Mouse (Mus musculus): ENCODE results near the gene Gzmm.

The Gzmm gene

GRCm38 (mm10) chr10:79707759-79708158 lies 18.9 kb downstream of the Gzmm start:
- no peaks in the 10 kb centered on the region for H3K9me3 ChIP-seq (ENCODE audit: low read length)
- peaks cover 81% of the 10 kb centered on the region for H3K4me1 ChIP-seq (replicated peaks; ENCODE audit: low read depth, low read length)
- peak overlapping the region; percentile 96 for H3K4me3 ChIP-seq (replicated peaks; ENCODE audit: low read length)
- TF ChIP-seq NANOG (IDR thresholded peaks at IDR 0.05; ENCODE audit: borderline replicate concordance, low read length), result no peak
- no peak for TF ChIP-seq CTCF (conservative IDR thresholded peaks at IDR 0.05; ENCODE audit: low read length)
- TF ChIP-seq POU5F1 (IDR thresholded peaks at IDR 0.05; ENCODE audit: borderline replicate concordance, low read length), result no peak
- H3K36me3 ChIP-seq (ENCODE audit: insufficient read depth, low read length), result peaks cover 74% of the 10 kb centered on the region
- H3K27me3 ChIP-seq (ENCODE audit: insufficient read depth, low read length), result no peaks in the 10 kb centered on the region

GRCm38 (mm10) chr10:79708668-79709067 lies 19.8 kb downstream of the Gzmm start:
- Histone ChIP-seq H3K27me3 (ENCODE audit: insufficient read depth, low read length) (no peaks in the 10 kb centered on the region), H3K4me1 (replicated peaks; ENCODE audit: low read depth, low read length) (peaks cover 85% of the 10 kb centered on the region), H3K9me3 (ENCODE audit: low read length) (no peaks in the 10 kb centered on the region), H3K36me3 (ENCODE audit: insufficient read depth, low read length) (peaks cover 76% of the 10 kb centered on the region), H3K4me3 (replicated peaks; ENCODE audit: low read length) (peak overlapping the region; percentile 63)
- TF ChIP-seq NANOG (IDR thresholded peaks at IDR 0.05; ENCODE audit: borderline replicate concordance, low read length) (no peak), CTCF (conservative IDR thresholded peaks at IDR 0.05; ENCODE audit: low read length) (no peak), POU5F1 (IDR thresholded peaks at IDR 0.05; ENCODE audit: borderline replicate concordance, low read length) (no peak)

DNA sequence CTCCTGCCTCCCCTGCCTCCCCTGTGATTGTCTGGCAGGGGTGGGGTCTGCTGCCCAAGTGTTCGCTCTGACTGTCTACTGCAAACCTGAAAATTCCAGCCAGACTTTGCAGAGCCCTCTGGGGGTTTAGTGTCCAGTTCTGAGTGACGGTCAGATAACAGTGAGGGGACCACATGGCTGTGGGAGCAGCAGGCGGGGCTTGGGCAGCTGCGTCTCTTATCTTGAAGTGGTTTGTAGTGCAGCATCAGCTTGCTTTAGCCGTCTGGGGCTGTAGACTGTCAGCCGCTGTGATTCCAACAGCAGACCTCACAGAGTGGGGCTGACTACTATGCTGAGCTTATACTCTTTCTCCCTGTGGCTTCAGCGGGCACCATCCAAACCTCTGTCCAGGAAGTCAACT lies 20.5 kb downstream of the Gzmm start:
- TF ChIP-seq NANOG (IDR thresholded peaks at IDR 0.05; ENCODE audit: borderline replicate concordance, low read length), result no peak
- no peak for TF ChIP-seq CTCF (conservative IDR thresholded peaks at IDR 0.05; ENCODE audit: low read length)
- no peak for TF ChIP-seq POU5F1 (IDR thresholded peaks at IDR 0.05; ENCODE audit: borderline replicate concordance, low read length)
- Histone ChIP-seq H3K4me1 (replicated peaks; ENCODE audit: low read depth, low read length) (peaks cover 83% of the 10 kb centered on the region), H3K36me3 (ENCODE audit: insufficient read depth, low read length) (peaks cover 76% of the 10 kb centered on the region), H3K4me3 (replicated peaks; ENCODE audit: low read length) (peak overlapping the region; percentile 63), H3K9me3 (ENCODE audit: low read length) (no peaks in the 10 kb centered on the region), H3K27me3 (ENCODE audit: insufficient read depth, low read length) (no peaks in the 10 kb centered on the region)

DNA sequence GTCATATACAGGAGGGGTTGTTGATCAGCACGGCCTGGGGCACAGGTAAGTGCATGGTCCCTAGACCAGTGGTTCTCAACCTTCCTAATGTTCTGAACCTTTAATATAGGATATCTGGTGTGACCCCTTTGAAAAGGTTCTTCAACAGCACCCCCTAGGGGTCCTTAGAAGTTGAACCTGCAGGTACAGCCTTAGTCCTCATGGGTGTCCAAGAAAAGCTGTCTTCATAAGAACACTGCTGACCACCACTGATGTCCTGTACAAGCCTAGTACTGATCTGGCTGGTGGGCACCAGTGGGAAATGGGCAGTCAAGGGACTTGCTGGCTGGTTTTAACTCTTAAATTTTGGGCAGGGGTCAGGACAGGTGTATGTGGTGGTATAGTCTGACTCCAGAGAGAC lies 23.2 kb downstream of the Gzmm start:
- H3K36me3 ChIP-seq (ENCODE audit: insufficient read depth, low read length), result peaks cover 55% of the 10 kb centered on the region
- H3K9me3 ChIP-seq (ENCODE audit: low read length), result no peaks in the 10 kb centered on the region
- no peak overlapping the region for H3K4me3 ChIP-seq (replicated peaks; ENCODE audit: low read length)
- H3K4me1 ChIP-seq (replicated peaks; ENCODE audit: low read depth, low read length), result peaks cover 68% of the 10 kb centered on the region
- TF ChIP-seq CTCF (conservative IDR thresholded peaks at IDR 0.05; ENCODE audit: low read length), result peak; percentile 40
- no peak for TF ChIP-seq NANOG (IDR thresholded peaks at IDR 0.05; ENCODE audit: borderline replicate concordance, low read length)
- peaks cover 21% of the 10 kb centered on the region for H3K27me3 ChIP-seq (ENCODE audit: insufficient read depth, low read length)

- TF ChIP-seq POU5F1 (IDR thresholded peaks at IDR 0.05; ENCODE audit: borderline replicate concordance, low read length), result no peak
- peak; percentile 88 for TF ChIP-seq CTCF (conservative IDR thresholded peaks at IDR 0.05; ENCODE audit: low read length)
- H3K4me1 ChIP-seq (replicated peaks; ENCODE audit: low read depth, low read length), result peaks cover 68% of the 10 kb centered on the region
- H3K36me3 ChIP-seq (ENCODE audit: insufficient read depth, low read length), result peaks cover 49% of the 10 kb centered on the region
- H3K4me3 ChIP-seq (replicated peaks; ENCODE audit: low read length), result no peak overlapping the region
- H3K9me3 ChIP-seq (ENCODE audit: low read length), result no peaks in the 10 kb centered on the region
- H3K27me3 ChIP-seq (ENCODE audit: insufficient read depth, low read length), result peaks cover 27% of the 10 kb centered on the region
Measured at GRCm38 (mm10) chr10:79712499-79713126, 23.8 kb downstream of the Gzmm start.

DNA sequence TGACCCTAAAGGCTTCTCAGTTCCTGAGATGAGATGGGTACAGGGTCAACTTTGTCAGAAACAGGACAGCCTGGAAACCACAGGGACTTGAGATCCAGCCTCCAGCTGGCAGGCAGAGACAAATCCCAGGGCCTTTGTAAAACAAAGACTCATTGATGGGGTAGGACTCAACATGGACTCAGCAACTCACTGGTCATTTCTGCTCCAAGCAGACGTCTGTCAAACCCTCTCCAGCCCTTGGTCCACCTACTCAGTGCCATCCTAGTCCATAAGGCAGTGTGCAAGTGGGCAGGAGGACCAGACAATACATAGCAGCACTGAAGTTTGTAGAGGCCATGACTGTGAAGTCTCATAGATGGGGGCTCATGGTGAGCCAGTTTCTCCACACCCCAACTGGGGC lies 24.3 kb downstream of the Gzmm start:
- no peak for TF ChIP-seq POU5F1 (IDR thresholded peaks at IDR 0.05; ENCODE audit: borderline replicate concordance, low read length)
- TF ChIP-seq CTCF (conservative IDR thresholded peaks at IDR 0.05; ENCODE audit: low read length), result no peak
- H3K4me1 ChIP-seq (replicated peaks; ENCODE audit: low read depth, low read length), result peaks cover 68% of the 10 kb centered on the region
- peaks cover 33% of the 10 kb centered on the region for H3K27me3 ChIP-seq (ENCODE audit: insufficient read depth, low read length)
- H3K9me3 ChIP-seq (ENCODE audit: low read length), result no peaks in the 10 kb centered on the region
- peaks cover 45% of the 10 kb centered on the region for H3K36me3 ChIP-seq (ENCODE audit: insufficient read depth, low read length)
- no peak overlapping the region for H3K4me3 ChIP-seq (replicated peaks; ENCODE audit: low read length)

DNA sequence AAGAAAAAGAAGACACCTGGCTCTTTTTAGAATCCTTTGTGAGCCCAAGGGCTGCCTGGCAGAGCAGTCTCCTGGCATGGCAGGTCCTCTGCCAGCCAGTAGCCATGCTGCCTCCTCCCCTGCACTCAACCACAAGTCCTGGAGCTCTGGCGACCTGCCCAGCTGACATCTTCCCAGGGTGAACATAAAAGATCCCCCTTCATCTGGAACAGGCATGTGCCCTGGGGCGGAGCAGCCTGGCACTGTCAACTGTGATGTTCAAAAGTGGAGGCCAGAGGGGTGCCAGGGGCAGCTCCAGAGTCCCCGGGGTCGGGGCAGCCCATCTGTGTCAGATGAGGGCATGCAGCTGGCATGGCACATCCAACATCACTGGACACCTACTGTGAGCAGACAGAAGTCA lies 26.2 kb downstream of the Gzmm start:
- Histone ChIP-seq H3K4me1 (replicated peaks; ENCODE audit: low read depth, low read length) (peaks cover 51% of the 10 kb centered on the region), H3K4me3 (replicated peaks; ENCODE audit: low read length) (no peak overlapping the region), H3K27me3 (ENCODE audit: insufficient read depth, low read length) (peaks cover 42% of the 10 kb centered on the region), H3K9me3 (ENCODE audit: low read length) (no peaks in the 10 kb centered on the region), H3K36me3 (ENCODE audit: insufficient read depth, low read length) (peaks cover 29% of the 10 kb centered on the region)
- TF ChIP-seq NANOG (IDR thresholded peaks at IDR 0.05; ENCODE audit: borderline replicate concordance, low read length), result no peak

- H3K9me3 ChIP-seq (ENCODE audit: low read length), result no peaks in the 10 kb centered on the region
- peak within 1 kb of the TSS; percentile 87 for H3K4me3 ChIP-seq (replicated peaks; ENCODE audit: low read length)
- peaks cover 44% of the 10 kb centered on the region for H3K27me3 ChIP-seq (ENCODE audit: insufficient read depth, low read length)
- peaks cover 16% of the 10 kb centered on the region for H3K36me3 ChIP-seq (ENCODE audit: insufficient read depth, low read length)
- peaks cover 36% of the 10 kb centered on the region for H3K4me1 ChIP-seq (replicated peaks; ENCODE audit: low read depth, low read length)
- no peak for TF ChIP-seq NANOG (IDR thresholded peaks at IDR 0.05; ENCODE audit: borderline replicate concordance, low read length)
- TF ChIP-seq CTCF (conservative IDR thresholded peaks at IDR 0.05; ENCODE audit: low read length), result no peak
- TF ChIP-seq POU5F1 (IDR thresholded peaks at IDR 0.05; ENCODE audit: borderline replicate concordance, low read length), result no peak
Measured at GRCm38 (mm10) chr10:79716254-79716987, 27.6 kb downstream of the Gzmm start, which contains the start of gene Hcn2. Hcn2 (plus strand) TSS chr10:79716634.

- H3K4me1 ChIP-seq (replicated peaks; ENCODE audit: low read depth, low read length), result peaks cover 35% of the 10 kb centered on the region
- H3K27me3 ChIP-seq (ENCODE audit: insufficient read depth, low read length), result peaks cover 44% of the 10 kb centered on the region
- peaks cover 11% of the 10 kb centered on the region for H3K36me3 ChIP-seq (ENCODE audit: insufficient read depth, low read length)
- H3K4me3 ChIP-seq (replicated peaks; ENCODE audit: low read length), result peak overlapping the region; percentile 87
- no peaks in the 10 kb centered on the region for H3K9me3 ChIP-seq (ENCODE audit: low read length)
- TF ChIP-seq NANOG (IDR thresholded peaks at IDR 0.05; ENCODE audit: borderline replicate concordance, low read length) (no peak), CTCF (conservative IDR thresholded peaks at IDR 0.05; ENCODE audit: low read length) (no peak), POU5F1 (IDR thresholded peaks at IDR 0.05; ENCODE audit: borderline replicate concordance, low read length) (no peak)
Measured at GRCm38 (mm10) chr10:79716988-79717355, 28.2 kb downstream of the Gzmm start.
